Mouse (Mus musculus): ENCODE measurements around the gene Timm44.

DNA sequence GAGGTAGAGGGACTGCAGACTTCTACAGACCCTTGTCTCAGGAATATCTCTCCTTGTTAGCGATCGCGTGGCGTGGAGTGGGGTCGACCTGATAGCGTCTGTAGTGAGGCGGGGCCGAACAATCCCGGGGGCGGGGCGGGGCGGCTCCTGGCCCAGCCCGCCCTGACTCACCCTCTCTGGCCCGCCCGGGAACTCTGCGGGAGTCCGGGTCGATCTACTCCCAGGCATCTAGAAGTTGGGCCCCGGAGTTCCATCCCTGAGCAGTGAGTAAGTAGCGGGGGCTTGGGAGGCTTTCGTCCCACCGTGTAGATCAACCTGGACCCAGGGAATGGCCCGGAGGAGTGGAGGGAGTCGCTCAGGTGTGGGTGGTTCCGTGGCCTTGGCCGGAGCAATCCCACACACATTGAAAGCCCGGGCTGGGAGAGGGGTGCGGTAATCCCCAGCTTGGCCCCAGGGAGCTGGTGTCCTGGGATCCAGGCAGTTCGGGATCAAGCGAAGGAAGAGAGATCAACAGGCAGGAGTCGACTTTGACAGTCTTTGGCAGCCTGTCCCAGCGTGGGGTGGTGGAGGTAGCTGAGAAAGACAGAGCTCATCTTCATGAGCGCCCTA, 48.9 kb downstream of the Timm44 start, which contains the start of gene Lrrc8e:
- no peak for TF ChIP-seq CTCF (IDR thresholded peaks at IDR 0.05; ENCODE audit: low read depth)
- no peak for TF ChIP-seq EP300 (IDR thresholded peaks at IDR 0.05; ENCODE audit: low read depth)
